Mouse (Mus musculus) kidney, adult 2 months (tissue): ENCODE measurements at regions not wholly inside any gene's neighbourhood (a gene's known extent, or its start where the extent isn't known, plus 50 kb on each side); places are given as distances from the start of the nearest gene placed in this dataset.

ENCODE experiments used
- CTCF ChIP-seq: fragments of 200-500 bp; conservative IDR thresholded peaks from 2 replicates; pipeline ENCODE4 v1.5.1; 2011; ENCODE audit warnings: low read depth, mild to moderate bottlenecking, control low read depth, low read length, moderate library complexity, mixed read lengths; ENCODE audit not compliant: insufficient read depth, insufficient read length
- POLR2A ChIP-seq: fragments of 200-500 bp; IDR thresholded peaks from one replicate; pipeline ENCODE4 v1.6.1; 2011; ENCODE audit warnings: low read depth, low read length, control low read depth

GRCm38 (mm10) chr13:47486658-47487057, 364.2 kb downstream of the Rnf144b start:
- no peak for TF ChIP-seq POLR2A
- no peak for TF ChIP-seq CTCF
